Mouse (Mus musculus): ENCODE data around the gene Fblim1.

- TF ChIP-seq CTCF (IDR thresholded peaks at IDR 0.05; ENCODE audit: low read depth) (no peak), EP300 (IDR thresholded peaks at IDR 0.05; ENCODE audit: low read depth) (no peak)
These were observed 69.3 kb downstream of the Fblim1 start for GRCm38 (mm10) chr4:141536291-141537225.

Measured in liver, postnatal 0 days (tissue).